Mouse (Mus musculus) kidney, adult 8-10 months (tissue): ENCODE measurements at regions not wholly inside any gene's neighbourhood (a gene's known extent, or its start where the extent isn't known, plus 50 kb on each side); places are given as distances from the start of the nearest gene placed in this dataset.
A peak's percentile ranks its signal among the peaks of the same experiment; 100 is the strongest.

Experiments
- DNase-seq, 2 experiments: peaks; one replicate each; pipeline ENCODE4 v3.0.0; 2022

DNA sequence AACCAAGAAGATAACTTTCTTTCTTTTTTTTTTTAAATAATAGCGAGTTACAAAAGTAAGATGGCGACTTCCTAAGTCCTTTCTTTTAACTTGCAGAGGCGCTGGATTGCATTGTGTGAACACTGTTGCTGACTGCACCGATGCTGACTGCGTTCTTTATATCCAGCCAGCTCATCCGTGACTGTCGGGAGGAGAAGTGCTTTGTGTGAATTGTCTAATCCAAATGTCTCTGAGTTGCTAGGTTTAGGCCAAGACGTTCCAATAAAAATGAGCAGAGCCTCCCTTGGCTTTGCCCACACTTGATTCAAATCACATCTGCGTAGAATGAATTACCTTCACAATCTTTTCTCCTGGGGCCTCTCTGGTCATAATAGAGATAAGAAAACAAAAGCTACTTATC, 156.0 kb upstream of the Slc24a2 start:
- DNase-seq: no peak

GRCm38 (mm10) chr4:87385221-87385739, 155.0 kb upstream of the Slc24a2 start:
- no peak for DNase-seq

- no peak for DNase-seq
These were observed 154.3 kb upstream of the Slc24a2 start for GRCm38 (mm10) chr4:87384469-87385044.

DNA sequence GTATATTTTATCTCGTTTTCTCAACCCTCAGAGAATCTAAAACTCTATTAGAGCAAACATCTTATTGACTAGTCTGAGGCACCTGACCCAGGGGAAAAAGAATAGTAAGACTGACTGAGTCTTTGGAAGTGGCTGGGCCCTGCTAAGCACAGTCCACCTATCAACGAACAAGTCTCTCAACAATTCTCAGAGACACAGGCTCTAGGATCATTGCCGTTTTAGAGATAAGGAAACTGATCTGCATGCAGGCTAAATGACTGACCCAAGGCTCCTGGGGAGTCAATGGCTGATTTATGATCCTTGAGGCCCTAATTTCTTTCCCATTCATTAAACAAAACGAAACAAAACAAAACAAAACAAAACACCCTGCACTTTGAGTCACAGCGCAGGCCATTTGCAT, 150.4 kb upstream of the Slc24a2 start:
- no peak for DNase-seq

DNA sequence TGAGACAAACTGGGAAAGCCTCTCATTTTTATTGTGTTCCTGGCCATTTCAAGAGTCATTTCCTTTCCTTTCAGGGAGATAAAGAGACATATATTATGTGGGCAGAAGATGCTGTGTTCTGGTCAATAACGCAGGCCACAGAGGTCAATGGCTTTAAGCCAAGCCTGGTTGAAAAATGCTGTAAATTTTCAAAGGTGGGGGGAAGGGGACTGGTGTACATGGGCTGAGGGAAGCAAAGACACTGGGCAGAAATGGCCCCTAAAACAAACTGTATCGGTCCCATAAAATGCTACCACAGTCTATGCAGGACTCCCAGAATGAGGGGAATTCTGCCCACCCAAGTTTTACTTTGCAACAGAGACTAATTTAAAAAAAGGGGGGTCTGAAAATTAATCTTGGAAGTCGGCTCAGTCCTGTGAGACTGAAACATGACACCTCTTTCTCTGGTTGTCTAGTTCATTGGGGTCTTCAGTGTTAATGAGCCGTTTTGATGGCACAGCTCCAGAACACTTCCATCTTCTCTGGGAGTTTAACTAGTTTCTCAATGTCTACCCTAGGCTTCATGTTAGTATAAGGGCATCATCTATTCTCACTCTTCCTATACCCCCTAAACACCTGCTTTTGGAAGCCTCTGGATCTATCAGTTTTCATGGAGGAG, 149.4 kb upstream of the Slc24a2 start:
- DNase-seq: no peak

DNA sequence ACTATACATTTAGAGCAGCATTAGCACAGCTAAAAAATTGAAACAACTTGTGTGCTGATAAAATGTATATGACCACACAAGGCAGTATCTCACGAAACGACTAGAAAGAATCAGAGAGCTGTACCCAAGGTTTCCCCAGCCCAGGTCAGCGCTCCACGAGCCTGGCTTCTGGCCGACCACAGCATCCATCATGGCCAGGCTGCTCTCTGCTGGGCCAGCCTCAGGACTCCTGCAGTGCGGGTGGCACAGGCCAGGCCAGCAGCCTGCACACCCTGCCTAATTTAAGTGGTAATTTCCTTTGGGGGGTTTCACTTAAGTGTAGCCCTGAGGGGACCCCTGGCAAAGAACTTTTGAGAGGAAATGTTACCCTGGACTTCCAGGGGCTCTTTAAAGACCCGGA, 141.7 kb upstream of the Slc24a2 start:
- DNase-seq: no peak

DNA sequence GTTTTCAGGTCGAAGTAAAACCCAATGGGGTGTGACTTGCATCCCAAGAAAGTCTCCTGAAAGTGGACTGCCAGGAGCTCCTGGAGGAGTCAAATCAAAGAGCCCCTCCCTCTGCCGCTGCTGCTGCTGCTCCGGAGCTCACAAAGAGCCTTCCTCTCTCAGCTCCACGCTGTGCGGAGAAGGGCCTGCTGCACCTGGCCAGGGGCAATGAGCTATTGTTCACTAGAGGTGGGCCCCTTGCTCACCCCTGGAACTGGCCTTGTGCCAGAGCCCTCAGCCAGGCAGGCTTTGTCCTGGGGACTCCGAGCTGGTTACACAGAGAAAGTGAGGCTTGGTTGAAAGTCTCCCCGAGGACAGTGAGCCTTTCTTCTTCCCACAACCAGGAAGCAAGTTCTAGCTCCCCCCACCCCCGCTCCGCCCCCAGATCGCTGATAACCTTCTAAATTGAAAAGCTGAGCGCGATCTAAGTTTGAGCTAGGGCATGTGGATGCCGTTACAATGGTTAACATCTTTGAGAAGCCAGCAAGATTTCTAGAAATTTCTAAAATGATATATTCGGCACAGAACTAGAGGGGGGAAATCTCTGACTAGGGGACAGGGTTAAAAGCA, 139.5 kb upstream of the Slc24a2 start:
- no peak for DNase-seq

DNA sequence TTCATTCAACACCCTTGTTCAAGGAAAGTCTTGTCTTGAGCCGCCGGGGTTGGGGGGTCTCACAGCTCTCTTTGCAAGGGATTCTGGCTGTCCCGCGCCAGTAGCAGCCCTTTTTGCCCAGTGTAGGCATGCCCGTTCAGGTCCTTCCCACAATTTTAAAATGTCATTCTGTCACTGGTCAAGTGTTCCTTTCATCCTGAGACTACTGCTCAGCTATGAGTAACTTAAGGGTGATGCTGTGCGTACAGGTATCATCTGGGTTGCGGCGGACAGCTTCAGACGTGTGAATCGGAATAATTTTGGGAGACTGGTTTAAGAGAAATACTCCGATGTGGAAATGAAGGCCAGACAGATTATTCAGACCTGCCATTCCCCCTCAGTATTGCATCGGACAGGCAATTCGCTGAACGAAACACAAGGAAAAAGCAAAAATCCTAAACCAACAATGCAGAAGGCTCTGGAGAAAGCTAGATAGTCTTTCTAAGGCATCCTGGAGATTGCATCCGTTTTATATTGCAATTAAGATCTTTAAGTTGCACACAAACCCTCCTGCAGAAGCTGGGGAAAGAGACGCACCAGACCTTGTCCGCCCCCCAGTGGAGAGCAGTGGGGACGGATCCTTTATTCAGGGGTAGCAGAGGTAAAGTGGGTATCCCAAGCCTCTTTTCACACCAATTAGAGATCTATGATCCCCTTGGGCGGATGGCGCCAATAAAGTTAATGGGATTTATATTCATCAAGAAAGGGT, 138.3 kb upstream of the Slc24a2 start:
- DNase-seq: peak; percentile 8 to 35

- peak; percentile 39 to 64 for DNase-seq
These were observed 137.6 kb upstream of the Slc24a2 start for GRCm38 (mm10) chr4:87367732-87368412.

- DNase-seq: no peak
These were observed 131.9 kb upstream of the Slc24a2 start for GRCm38 (mm10) chr4:87362201-87362600.

DNA sequence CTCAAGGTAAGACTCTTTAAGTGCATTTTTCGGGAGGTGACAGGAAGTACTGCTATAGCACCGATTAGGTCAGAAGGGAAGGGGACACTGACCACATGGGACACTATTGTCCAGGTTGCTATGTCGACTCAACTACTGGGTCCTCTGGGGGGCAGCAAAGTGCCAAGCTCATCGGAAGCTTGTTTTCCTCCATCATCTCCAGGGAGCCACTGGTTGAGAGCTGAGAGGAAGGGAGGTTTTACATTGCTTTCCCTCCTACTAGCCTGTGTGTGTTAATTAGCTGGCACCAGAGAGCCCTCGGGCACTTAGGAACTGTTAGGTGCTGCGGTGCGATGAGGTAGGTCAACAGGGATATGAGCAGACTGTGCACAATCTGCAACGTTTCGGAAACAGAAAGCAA, 129.2 kb upstream of the Slc24a2 start:
- peak in 1 of 2 experiments; percentile 41 for DNase-seq

- DNase-seq: no peak
These were observed 128.7 kb upstream of the Slc24a2 start for GRCm38 (mm10) chr4:87359004-87359403.

DNA sequence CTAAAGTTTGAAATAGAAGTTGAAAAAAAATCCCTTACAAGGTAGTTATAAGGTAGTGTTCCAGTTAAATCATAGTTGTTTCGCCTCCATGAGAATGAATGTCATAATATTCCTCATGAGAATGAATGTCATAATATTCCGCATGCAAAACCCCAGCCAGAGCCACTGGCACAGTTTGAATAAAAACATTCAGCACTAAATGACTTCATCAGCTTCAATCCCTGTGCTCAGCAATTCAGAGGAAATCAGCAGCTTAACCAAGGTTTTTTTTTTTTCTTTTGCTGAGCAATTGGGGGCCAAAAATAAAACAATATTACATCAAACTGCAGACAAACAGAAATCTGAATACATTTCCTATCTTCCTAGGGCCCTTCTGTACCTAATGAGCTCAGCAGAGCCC, 102.7 kb upstream of the Slc24a2 start:
- no peak for DNase-seq

- no peak for DNase-seq
These were observed 98.9 kb upstream of the Slc24a2 start for GRCm38 (mm10) chr4:87329136-87329535.

- no peak for DNase-seq
These were observed 91.6 kb upstream of the Slc24a2 start for GRCm38 (mm10) chr4:87321726-87322349.

DNA sequence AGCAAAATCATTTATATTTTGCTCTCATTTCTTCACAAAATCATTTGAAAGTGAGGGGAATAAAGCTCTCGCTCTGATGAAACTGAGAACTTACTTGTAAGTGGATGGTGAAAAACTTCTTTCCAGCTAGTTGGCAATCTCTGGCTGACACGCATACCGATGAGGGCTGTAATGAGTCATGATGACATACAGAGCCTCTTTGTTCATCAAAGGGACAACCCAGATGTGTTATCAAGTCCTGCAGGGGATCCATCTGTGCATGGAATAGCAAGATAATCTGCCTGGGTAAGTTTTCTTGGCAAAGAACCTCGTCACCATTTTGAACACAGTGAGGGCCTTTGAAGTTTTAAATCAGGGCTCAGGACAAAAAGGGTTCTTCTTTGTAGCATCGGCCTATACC, 67.9 kb upstream of the Slc24a2 start:
- no peak for DNase-seq

GRCm38 (mm10) chr4:87294538-87294937, 64.3 kb upstream of the Slc24a2 start:
- no peak for DNase-seq
